Mouse (Mus musculus): ENCODE measurements around the gene Rsrc1.

Gene Rsrc1

GRCm38 (mm10) chr3:67352763-67353149 is 371.6 kb downstream of the Rsrc1 start:
- H3K4me1 ChIP-seq (replicated peaks; ENCODE audit: low read depth, low read length), result no peaks in the 10 kb centered on the region
- H3K9me3 ChIP-seq (ENCODE audit: low read length), result no peaks in the 10 kb centered on the region
- TF ChIP-seq CTCF (conservative IDR thresholded peaks at IDR 0.05; ENCODE audit: low read length) (no peak), NANOG (IDR thresholded peaks at IDR 0.05; ENCODE audit: borderline replicate concordance, low read length) (no peak), POU5F1 (IDR thresholded peaks at IDR 0.05; ENCODE audit: borderline replicate concordance, low read length) (no peak)
- H3K4me3 ChIP-seq (replicated peaks; ENCODE audit: low read length), result no peak overlapping the region
- H3K27me3 ChIP-seq (ENCODE audit: insufficient read depth, low read length), result no peaks in the 10 kb centered on the region
- no peaks in the 10 kb centered on the region for H3K36me3 ChIP-seq (ENCODE audit: insufficient read depth, low read length)

GRCm38 (mm10) chr3:67358376-67358775 is 377.2 kb downstream of the Rsrc1 start:
- Histone ChIP-seq H3K27me3 (ENCODE audit: insufficient read depth, low read length) (no peaks in the 10 kb centered on the region), H3K4me1 (replicated peaks; ENCODE audit: low read depth, low read length) (no peaks in the 10 kb centered on the region), H3K4me3 (replicated peaks; ENCODE audit: low read length) (no peak overlapping the region), H3K36me3 (ENCODE audit: insufficient read depth, low read length) (no peaks in the 10 kb centered on the region), H3K9me3 (ENCODE audit: low read length) (no peaks in the 10 kb centered on the region)
- no peak for TF ChIP-seq NANOG (IDR thresholded peaks at IDR 0.05; ENCODE audit: borderline replicate concordance, low read length)
- TF ChIP-seq CTCF (conservative IDR thresholded peaks at IDR 0.05; ENCODE audit: low read length), result no peak
- TF ChIP-seq POU5F1 (IDR thresholded peaks at IDR 0.05; ENCODE audit: borderline replicate concordance, low read length), result no peak

DNA sequence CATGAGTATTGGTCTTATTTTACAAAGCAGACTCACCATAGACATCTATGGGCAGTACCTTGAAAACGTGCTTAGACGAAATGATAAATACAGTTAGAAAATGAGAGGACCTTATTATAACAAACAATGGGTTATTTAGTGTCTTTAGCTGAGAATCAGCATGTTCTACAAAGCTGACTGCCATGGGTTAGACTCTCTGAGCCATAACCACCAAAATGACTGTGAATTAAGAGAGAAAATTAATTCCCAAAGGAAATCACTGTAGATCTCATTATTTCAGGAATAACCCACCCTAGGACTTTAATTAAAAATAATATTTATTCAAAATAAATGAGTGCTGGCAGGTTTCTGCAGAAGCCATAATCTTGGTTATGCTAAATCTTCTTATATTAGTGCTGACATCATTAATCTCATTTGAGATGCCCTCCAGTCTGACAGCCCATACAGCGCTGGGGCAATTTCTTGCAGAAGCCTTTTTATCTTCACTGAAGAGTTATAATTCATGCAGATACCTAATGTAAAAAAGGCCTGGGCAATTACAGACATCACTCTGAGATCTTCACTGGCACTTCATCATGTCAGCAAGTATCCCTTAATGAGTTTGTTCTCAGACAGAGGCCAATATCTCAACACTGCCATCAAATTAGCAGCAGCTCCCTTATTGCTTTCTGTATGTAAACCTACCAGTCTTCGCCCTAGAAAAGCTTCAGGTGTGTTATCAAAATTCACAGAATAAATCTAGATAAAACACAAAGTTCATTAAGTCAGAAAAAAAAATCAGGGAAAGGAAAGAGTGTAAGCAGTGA is 385.1 kb downstream of the Rsrc1 start:
- peaks cover 6% of the 10 kb centered on the region for H3K27me3 ChIP-seq (ENCODE audit: insufficient read depth, low read length)
- no peak overlapping the region for H3K4me3 ChIP-seq (replicated peaks; ENCODE audit: low read length)
- no peaks in the 10 kb centered on the region for H3K4me1 ChIP-seq (replicated peaks; ENCODE audit: low read depth, low read length)
- H3K36me3 ChIP-seq (ENCODE audit: insufficient read depth, low read length), result no peaks in the 10 kb centered on the region
- no peaks in the 10 kb centered on the region for H3K9me3 ChIP-seq (ENCODE audit: low read length)
- TF ChIP-seq CTCF (conservative IDR thresholded peaks at IDR 0.05; ENCODE audit: low read length) (no peak), NANOG (IDR thresholded peaks at IDR 0.05; ENCODE audit: borderline replicate concordance, low read length) (no peak), POU5F1 (IDR thresholded peaks at IDR 0.05; ENCODE audit: borderline replicate concordance, low read length) (no peak)

GRCm38 (mm10) chr3:67367481-67367880 is 386.3 kb downstream of the Rsrc1 start:
- no peaks in the 10 kb centered on the region for H3K36me3 ChIP-seq (ENCODE audit: insufficient read depth, low read length)
- no peak for TF ChIP-seq NANOG (IDR thresholded peaks at IDR 0.05; ENCODE audit: borderline replicate concordance, low read length)
- TF ChIP-seq POU5F1 (IDR thresholded peaks at IDR 0.05; ENCODE audit: borderline replicate concordance, low read length), result no peak
- no peak for TF ChIP-seq CTCF (conservative IDR thresholded peaks at IDR 0.05; ENCODE audit: low read length)

GRCm38 (mm10) chr3:67369407-67370079 is 388.4 kb downstream of the Rsrc1 start:
- Histone ChIP-seq H3K27me3 (ENCODE audit: insufficient read depth, low read length) (peaks cover 26% of the 10 kb centered on the region), H3K36me3 (ENCODE audit: insufficient read depth, low read length) (no peaks in the 10 kb centered on the region), H3K4me3 (replicated peaks; ENCODE audit: low read length) (no peak overlapping the region), H3K9me3 (ENCODE audit: low read length) (0 out of 2 replicates have a peak, but pooled peaks cover 2% of the 10 kb centered on the region), H3K4me1 (replicated peaks; ENCODE audit: low read depth, low read length) (peaks cover 5% of the 10 kb centered on the region; the same call in 1 of the 2 replicates)
- TF ChIP-seq POU5F1 (IDR thresholded peaks at IDR 0.05; ENCODE audit: borderline replicate concordance, low read length) (no peak), NANOG (IDR thresholded peaks at IDR 0.05; ENCODE audit: borderline replicate concordance, low read length) (no peak), CTCF (conservative IDR thresholded peaks at IDR 0.05; ENCODE audit: low read length) (peak; percentile 49)

More at GRCm38 (mm10) chr3:67367481-67367880, 386.3 kb downstream of the Rsrc1 start:
- Histone ChIP-seq H3K27me3 (ENCODE audit: insufficient read depth, low read length) (peaks cover 12% of the 10 kb centered on the region), H3K4me3 (replicated peaks; ENCODE audit: low read length) (no peak overlapping the region), H3K9me3 (ENCODE audit: low read length) (no peaks in the 10 kb centered on the region), H3K4me1 (replicated peaks; ENCODE audit: low read depth, low read length) (no peaks in the 10 kb centered on the region)

- no peaks in the 10 kb centered on the region for H3K36me3 ChIP-seq (ENCODE audit: insufficient read depth, low read length)
- no peak overlapping the region for H3K4me3 ChIP-seq (replicated peaks; ENCODE audit: low read length)
- H3K9me3 ChIP-seq (ENCODE audit: low read length), result 0 out of 2 replicates have a peak, but pooled peaks cover 3% of the 10 kb centered on the region
- H3K27me3 ChIP-seq (ENCODE audit: insufficient read depth, low read length), result peaks cover 35% of the 10 kb centered on the region
- peaks cover 7% of the 10 kb centered on the region; the same call in 1 of the 2 replicates for H3K4me1 ChIP-seq (replicated peaks; ENCODE audit: low read depth, low read length)
- TF ChIP-seq POU5F1 (IDR thresholded peaks at IDR 0.05; ENCODE audit: borderline replicate concordance, low read length), result no peak
- TF ChIP-seq CTCF (conservative IDR thresholded peaks at IDR 0.05; ENCODE audit: low read length), result no peak
- no peak for TF ChIP-seq NANOG (IDR thresholded peaks at IDR 0.05; ENCODE audit: borderline replicate concordance, low read length)
Observed at GRCm38 (mm10) chr3:67372194-67372593, 391.0 kb downstream of the Rsrc1 start.

DNA sequence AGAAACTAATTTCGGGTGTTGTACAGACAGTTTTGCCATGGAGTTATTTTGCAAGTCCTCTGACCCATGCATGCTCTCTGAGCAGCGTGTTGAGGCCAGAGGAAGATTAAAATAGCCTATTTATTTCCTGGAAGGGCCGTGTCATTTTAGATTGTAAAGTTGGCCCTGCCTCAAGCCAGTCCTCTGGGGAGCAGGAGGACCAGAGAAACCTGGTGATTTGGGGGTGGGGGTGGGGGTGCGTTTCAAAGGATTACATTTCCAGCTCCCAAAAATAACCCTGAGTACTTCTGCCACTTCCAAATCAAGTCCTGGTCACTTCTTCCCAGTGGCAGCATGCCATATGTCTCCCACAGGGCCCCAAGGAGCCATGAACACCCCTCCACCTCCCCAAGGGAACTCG is 391.6 kb downstream of the Rsrc1 start:
- Histone ChIP-seq H3K9me3 (ENCODE audit: low read length) (0 out of 2 replicates have a peak, but pooled peaks cover 3% of the 10 kb centered on the region), H3K36me3 (ENCODE audit: insufficient read depth, low read length) (no peaks in the 10 kb centered on the region), H3K4me1 (replicated peaks; ENCODE audit: low read depth, low read length) (peaks cover 7% of the 10 kb centered on the region; the same call in 1 of the 2 replicates), H3K4me3 (replicated peaks; ENCODE audit: low read length) (no peak overlapping the region), H3K27me3 (ENCODE audit: insufficient read depth, low read length) (peaks cover 35% of the 10 kb centered on the region)
- TF ChIP-seq NANOG (IDR thresholded peaks at IDR 0.05; ENCODE audit: borderline replicate concordance, low read length) (no peak), CTCF (conservative IDR thresholded peaks at IDR 0.05; ENCODE audit: low read length) (no peak), POU5F1 (IDR thresholded peaks at IDR 0.05; ENCODE audit: borderline replicate concordance, low read length) (no peak)

GRCm38 (mm10) chr3:67373872-67374271 is 392.7 kb downstream of the Rsrc1 start, which contains the start of gene Mlf1:
Gene Mlf1, plus strand, starts transcription at chr3:67374097.
- peaks cover 7% of the 10 kb centered on the region; the same call in 1 of the 2 replicates for H3K4me1 ChIP-seq (replicated peaks; ENCODE audit: low read depth, low read length)

More at GRCm38 (mm10) chr3:67373872-67374271, 392.7 kb downstream of the Rsrc1 start, which contains the start of gene Mlf1:
- peaks cover 35% of the 10 kb centered on the region for H3K27me3 ChIP-seq (ENCODE audit: insufficient read depth, low read length)
- TF ChIP-seq NANOG (IDR thresholded peaks at IDR 0.05; ENCODE audit: borderline replicate concordance, low read length) (no peak), CTCF (conservative IDR thresholded peaks at IDR 0.05; ENCODE audit: low read length) (no peak), POU5F1 (IDR thresholded peaks at IDR 0.05; ENCODE audit: borderline replicate concordance, low read length) (no peak)
- H3K4me3 ChIP-seq (replicated peaks; ENCODE audit: low read length), result peak within 1 kb of the TSS; percentile 78
- no peaks in the 10 kb centered on the region for H3K36me3 ChIP-seq (ENCODE audit: insufficient read depth, low read length)
- H3K9me3 ChIP-seq (ENCODE audit: low read length), result 0 out of 2 replicates have a peak, but pooled peaks cover 3% of the 10 kb centered on the region

Data from E14TG2a.4 (cell line).